Mouse (Mus musculus) naive thymus-derived CD4-positive, alpha-beta T cell, adult 2 months (primary cell): Measurements from ENCODE around the gene Rrp1.
"Not testable (repeated sequence)": the region's sequence is repeated elsewhere in the genome, so short reads cannot be mapped to it uniquely, and the experiment has no call there.

ENCODE experiments used
- DNase-seq: peaks from one replicate; pipeline ENCODE4 v3.0.0-alpha.2; 2011; ENCODE audit warnings: low read depth

Gene Rrp1

DNA sequence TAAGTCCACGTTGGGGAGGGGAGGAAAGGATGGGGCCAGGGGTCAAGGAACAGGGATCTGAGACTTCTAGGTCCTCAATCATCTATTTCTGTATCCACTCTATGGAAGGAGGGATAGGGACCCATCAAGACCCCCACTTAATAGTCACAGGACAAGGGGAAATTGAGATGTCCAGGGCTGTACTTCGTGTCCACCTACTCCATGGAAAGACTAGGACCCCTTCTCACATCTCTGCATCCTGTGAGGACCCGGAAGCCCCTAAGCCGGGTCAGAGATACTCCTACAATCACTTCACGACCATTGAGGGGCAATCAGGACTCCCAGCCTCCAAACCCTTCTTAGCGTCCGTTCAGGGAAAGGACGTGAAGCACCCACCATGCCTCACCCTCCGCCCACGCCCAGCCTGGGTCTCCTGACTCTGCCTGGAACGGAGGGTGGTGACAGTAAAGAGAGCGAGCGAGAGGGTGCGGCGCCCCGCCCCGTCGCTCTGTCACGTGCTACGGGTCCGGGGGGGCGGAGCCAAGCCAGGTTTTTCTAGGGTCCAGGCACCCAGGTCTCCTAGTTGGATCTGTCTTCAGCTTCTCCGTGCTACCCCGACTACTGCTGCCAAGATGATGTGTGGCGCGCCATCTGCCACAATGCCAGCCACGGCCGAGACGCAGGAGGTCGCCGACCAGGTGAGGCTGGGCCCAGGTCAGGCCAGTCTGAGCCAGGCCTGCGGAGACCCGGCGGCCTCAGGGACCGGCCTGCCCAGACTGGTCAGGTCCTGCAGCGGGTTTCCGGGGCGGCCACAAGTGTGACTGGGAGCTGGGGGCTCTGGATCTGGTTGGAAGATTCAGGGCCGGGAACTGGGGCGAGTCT lies 12.6 kb upstream of the Rrp1 start, which contains the start of gene Cstb:
Cstb (plus strand) TSS at position 489 of the 861 bp plus-strand sequence.
- DNase-seq = peak; percentile 90

DNA sequence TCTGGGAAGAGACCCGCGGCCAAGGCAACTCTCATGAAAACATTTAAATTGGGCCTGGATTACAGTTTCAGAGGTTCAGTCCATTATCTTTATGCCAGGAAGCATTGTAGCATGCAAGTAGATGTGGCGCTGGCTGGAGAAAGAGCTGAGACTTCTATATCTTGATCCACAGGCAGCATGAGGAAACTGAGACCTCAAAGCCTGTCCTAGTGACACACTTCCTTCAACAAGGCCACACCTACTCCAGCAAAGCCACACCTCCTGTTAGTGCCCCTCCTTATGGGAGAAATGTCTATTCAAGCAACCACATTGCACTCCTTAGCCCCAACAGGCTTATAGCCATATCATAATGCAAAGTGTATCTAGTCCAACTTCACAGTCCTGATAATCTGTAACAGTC lies 9.8 kb upstream of the Rrp1 start:
- DNase-seq = no peak

DNA sequence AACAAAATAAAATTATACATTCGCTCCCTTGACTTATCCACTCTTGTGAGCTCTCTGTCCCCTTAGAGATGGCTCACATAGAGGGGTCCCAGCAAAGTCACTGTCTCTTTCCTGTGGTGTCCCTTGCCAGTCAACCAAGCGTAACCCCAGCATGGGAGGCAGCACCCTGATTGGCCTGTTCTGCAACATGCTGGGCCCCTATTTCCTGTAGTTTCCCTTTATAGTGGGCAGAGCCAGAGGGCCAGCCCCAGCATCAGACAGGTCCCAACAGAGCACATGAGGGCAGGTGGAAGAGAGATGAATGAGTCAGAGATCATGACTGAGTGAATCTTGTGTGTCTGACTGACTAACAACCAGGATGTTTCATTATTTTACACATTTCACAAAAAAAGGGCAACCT lies 8.1 kb upstream of the Rrp1 start:
- DNase-seq = no peak

DNA sequence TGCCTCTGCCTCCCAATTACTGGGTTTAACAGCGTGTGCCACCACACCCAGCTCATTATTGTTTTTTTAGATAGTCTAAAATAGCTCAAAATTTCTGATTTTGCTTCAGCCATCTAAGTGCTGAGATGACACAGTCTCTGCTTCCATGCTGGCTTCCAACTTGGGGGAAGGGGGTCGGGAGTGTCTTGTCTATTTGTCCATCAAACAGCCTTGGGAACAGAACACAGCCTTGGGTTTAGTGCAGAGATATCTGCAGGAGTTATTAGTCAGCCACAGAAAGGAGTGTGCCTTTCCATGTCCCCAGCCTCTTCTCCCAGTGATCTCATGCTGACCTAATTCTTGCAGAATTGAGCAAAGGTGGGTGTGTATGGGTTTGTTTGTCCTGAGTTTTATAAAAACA lies 5.9 kb upstream of the Rrp1 start:
- DNase-seq = no peak

DNA sequence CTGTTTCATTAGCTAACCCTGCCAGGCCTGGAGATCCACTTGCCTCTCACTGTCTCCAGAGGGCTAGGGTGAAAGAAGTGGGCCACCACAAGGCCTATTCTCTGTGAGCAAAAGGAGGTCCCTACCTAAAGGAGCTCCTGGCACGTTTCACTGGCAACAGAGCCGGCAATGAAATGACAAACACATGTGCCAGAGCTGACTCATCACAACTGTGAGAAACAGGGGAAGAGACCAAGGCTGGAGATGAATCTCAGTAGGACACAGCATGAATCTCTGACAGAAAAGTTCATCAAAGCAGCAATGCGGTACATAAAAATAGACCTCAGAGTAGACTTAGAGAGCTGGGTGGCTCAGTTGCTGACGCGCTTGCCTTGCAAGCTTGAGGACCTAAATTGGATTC lies 5.0 kb upstream of the Rrp1 start:
- no peak for DNase-seq

DNA sequence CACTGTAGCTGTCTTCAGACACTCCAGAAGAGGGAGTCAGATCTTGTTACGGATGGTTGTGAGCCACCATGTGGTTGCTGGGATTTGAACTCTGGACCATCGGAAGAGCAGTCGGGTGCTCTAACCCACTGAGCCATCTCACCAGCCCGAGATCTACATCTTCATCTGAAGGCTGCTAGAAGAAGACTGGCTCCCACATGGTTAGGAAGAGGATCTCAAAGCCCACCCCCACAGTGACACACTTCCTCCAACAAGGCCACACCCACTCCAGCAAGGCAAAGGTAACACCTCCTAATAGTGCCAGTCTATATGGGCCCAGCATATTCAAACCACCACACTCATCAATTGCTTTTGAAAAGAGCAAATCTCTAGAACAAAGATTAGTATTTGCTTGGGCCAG lies 2.1 kb upstream of the Rrp1 start:
- not testable (repeated sequence) for DNase-seq

DNA sequence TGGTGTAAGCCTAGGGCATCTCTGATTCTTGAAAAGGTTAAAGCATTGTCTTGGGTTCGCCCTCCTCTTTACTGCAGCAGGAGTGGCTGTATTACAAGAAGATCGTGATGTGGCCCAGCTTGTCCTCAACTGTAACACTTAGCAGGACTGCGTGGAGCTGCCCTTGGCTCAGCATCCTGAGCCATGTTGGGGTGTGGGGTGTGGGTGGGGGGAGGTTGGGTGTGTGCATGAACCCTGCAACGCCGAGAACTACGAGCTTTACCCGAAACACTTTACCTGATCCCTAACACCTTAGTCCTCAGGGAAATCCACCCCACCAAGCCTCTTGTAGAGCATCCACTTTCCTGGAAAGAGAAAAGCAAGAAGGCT lies 293 bp upstream of the Rrp1 start:
- no peak for DNase-seq

DNA sequence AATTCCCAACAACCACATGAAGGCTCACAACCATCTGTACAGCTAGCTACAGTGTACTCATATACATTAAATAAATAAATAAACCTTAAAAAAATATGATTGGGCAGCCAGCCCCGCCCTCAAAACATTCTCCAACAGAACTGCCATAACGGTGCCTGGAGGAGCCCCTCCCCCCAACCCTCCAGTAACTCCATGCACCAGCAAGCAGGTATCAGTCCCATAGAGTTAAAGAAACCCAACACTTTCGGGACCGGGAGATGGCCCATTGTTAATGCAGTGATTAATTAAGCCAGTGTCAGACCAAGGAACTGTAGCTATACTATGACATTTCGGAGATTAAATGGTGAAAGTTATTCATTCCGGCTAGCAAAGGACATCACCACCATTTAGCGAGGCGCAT lies 992 bp downstream of the Rrp1 start:
- DNase-seq = no peak

DNA sequence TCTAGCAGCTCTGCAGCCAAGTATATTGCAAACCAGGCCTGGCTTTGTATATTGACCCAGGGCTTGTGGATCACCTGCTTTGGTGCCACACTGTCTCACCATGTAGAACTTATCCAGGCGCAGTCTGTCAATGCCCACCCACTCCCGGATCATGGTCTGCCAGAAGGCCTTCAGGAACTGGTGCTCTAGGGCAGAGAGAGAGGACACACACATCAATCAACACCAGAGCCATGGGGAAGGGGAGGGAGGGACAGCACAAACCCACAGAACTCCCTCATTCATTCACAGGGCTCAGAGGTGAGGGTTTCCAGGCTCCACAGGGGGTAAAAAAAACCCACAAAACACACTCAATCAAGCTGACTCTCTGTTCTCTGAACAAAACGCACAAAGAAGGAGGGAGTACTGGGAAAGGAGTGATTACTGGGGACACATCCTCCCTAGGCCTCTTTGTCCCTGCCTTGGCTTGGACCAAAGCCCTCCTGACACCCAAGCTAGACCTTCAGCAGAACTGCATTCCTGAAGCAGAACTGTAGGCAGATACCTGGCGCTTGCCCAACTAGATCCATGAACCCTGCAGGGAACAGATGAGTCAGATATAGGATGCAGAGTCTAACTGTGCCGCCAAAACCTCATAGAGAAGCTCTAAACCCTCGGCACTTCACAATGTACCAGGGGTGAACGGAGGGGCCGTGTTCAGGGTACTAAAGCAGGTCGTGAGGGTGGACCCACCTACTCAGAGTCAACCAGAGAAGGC lies 3.6 kb downstream of the Rrp1 start:
- DNase-seq = no peak

DNA sequence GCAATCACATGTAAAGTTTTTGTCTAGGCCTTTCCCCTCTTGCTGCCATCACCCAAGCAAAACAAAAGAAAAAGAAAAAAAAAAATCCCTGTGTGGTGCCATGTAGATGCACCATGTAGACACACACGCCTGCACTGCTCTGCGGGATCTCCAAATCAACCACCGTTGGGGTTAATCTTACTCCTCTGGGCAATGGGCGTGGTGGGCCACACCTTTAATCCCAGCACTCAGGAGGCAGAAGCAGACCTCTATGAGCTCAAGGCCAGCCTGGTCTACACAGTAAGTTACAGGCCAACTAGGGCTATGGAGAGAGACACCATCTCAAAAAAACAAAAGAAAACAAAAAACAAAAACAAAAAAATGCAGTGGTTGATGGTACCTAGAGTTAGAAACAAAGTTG lies 5.7 kb downstream of the Rrp1 start:
- DNase-seq = no peak

DNA sequence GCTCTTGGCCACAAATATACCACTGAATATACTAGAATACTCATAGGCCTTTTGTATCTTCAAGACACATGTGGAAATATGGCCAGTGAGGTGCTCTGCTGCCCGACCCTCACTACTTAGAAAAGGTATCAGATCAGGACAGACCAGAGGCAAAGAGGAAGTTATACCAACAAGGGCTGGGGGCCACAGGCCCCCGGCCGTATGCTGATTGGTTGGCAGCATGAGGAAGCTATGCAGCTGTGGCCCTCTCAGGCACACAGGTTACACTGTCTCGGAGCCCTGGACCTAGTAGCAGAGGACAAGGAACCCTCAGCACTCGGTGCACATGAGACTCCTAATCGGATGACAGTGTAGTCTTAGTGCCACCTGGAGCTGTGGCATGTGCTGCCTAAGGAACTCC lies 6.7 kb downstream of the Rrp1 start:
- no peak for DNase-seq

DNA sequence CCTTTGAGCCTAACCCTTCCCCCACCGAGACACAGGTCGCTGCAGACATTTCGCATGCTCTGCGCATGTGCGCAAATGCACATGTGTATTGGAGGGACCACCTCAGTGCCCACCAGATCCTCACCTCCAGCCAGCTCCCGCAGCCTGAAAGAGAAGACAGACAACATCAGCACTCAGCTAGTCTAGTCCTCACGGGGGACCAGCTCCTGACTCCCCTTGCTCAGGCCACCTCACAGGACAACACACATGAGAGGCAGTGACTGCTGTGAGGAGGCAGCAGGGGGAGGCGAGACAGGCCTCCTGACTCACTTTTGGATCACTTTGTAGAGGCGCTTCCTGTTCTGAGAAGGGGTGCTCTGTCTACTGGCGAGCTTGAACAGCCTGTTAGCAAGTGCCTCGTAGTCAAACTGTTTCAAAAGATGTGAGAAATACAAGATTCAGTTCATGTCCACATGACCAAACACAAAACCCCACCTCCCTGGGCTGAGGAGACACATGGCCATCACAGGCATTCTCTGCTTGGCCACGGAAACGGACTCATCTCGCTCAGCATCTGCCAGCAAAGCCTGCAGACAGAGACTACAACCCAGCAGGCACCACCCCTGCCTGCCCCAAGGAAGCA lies 10.4 kb downstream of the Rrp1 start:
- peak; percentile 68 for DNase-seq

DNA sequence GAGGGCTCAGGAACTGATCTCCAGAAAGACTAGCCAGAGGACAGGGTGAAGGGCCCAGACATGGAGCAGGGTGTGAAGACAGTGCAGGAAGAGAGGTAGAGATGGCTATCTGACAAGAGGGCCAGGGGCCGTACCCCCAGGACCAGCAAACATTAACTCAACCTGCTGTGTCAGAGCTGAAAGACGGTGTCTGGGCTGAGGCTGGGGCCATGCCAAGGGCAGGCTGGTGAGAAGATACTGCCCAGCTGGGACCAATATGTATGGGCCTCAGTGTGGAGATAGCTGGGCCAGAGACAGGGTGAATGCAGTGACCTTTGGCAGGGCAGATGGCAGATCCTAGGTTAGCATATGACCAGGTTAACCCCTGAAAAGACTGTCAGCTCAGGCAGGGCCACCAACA lies 11.7 kb downstream of the Rrp1 start:
- DNase-seq = no peak

DNA sequence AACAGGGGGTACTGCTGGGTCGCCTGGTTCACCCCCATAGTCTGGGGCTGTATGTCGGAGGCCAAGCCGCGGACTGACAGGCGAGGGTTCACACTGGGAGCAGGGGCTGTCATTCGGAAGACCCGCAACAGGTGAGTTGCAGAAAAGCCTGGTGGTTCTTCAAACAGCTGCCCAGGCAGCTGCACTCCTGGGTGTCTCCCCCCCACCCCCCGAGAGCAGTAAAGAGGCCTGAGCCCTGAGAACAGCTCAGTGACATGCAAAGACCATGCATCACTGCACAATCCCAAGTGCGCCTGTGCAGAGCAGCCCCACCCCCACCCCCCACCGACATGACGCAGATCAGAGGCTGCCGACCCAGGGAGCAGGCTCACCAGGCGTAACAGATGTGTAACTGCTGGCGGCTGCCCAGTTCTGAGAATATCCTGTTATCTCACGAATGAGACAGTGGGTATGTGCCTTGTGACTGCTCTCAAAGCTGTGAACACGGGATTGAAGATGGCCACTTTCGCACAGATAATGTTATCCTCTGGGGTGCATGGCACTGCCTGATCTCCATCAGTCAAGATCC lies 13.7 kb downstream of the Rrp1 start:
- DNase-seq = peak; percentile 86

DNA sequence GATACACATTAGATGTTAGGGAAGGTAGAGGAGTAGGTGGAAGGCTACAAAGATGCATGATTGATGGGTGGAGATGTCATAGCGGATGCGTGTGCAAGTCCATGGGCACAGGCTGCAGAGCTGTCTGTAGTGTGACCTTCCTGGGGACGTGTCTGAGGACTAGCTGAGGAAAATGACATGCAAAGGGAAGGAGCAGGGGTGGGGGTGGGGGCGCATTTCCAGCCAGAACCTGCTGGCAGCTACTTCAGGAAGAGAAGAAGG lies 16.3 kb downstream of the Rrp1 start:
- no peak for DNase-seq

DNA sequence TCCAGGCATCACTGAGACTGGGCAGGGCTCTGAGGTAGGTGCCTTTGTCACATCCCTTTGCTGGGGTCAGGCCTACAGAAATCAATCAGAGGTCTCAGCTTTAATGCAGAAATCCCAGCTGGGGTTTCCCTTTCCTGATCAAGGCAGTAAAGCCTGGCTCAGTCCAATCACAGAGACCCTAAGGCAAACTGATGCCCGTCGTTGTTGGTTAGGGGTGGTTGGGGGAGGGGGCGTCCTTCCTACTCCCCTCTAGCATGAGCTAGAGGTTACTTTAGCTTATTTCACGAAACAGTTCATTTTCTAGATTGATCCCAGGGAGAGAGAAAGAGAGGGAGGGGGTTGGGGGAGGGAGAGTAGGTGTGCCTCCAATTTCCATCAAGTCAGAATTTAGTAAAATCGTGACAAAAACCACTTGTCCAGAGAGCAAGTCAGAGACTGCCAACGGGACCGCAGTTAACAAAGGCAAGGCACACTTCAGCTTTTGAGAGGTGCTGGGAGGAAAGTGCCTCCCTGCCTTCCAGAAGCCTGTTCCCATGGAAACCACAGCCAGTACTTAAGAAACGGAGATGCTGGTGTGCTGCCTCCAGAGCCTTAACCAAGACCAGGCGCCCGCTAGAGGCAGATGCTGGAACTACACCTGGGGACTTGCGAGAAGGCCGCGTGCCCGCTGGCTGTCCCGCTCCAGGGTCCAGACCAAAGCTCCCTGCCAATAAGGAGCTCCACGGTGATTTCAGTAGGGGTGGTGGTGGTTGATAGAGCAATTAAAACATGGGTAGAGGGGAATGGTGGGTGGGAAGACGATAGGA lies 16.8 kb downstream of the Rrp1 start:
- peak; percentile 94 for DNase-seq

DNA sequence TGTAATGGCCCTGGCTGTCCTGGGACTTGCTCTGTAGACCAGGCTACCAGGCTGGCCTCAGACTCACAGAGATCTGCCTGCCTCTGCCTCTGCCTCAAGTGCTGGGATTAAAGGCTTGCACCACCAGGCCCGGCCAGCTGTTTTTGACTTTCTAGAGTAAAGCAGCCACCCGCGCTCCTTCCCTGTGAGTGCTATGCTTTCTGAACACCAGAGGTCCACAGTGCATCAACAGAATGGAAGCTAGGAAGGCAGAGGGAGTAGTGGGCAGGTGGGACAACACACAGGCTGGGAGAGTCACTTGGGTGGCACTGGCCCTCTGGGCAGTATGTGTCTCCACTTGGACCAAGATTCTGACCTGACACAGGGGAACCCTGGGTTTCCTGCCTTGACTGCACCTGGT lies 17.5 kb downstream of the Rrp1 start:
- no peak for DNase-seq

DNA sequence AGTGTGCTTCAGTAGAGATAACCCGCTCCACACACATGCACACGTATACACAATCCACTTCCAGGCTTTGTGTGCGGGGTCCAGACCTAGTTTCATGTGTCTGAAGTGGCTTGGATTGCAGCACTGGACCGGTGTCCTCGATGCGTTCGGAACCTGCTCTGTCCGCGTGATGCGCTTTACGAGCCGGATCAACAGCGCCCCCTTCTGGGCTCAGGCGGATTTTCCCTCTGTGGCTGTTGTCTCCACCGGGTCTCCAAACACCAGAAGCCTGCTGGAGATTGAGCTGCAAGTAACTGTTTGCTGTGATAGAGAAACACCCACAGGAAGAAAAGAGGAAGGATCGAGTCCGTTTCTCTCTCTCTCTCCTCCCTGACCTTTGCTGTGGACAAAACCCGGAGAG lies 20.8 kb downstream of the Rrp1 start:
- DNase-seq = peak; percentile 87

DNA sequence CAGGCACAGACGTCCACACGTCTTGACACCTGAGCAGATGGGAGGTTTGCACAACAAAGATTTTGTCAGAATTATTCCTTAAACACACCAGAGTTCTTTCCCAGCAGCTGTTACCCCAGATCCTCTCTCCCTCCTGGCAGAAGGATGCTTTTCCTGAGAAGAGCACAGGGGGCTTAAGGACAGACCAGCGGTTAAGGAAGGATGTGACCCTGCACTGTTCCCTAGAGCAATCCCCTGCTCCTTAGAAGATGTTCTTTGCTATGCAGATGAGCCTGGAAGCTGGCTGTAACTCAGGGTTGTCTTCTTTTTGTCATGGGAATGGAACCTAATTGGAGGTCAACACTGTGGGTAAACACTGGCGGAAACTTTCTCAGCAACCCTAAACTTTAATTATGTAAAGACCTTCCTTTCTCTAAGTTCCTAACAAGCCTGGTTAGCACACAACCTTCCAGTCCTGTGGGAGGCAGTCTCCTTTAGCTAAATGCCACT lies 21.8 kb downstream of the Rrp1 start:
- no peak for DNase-seq

DNA sequence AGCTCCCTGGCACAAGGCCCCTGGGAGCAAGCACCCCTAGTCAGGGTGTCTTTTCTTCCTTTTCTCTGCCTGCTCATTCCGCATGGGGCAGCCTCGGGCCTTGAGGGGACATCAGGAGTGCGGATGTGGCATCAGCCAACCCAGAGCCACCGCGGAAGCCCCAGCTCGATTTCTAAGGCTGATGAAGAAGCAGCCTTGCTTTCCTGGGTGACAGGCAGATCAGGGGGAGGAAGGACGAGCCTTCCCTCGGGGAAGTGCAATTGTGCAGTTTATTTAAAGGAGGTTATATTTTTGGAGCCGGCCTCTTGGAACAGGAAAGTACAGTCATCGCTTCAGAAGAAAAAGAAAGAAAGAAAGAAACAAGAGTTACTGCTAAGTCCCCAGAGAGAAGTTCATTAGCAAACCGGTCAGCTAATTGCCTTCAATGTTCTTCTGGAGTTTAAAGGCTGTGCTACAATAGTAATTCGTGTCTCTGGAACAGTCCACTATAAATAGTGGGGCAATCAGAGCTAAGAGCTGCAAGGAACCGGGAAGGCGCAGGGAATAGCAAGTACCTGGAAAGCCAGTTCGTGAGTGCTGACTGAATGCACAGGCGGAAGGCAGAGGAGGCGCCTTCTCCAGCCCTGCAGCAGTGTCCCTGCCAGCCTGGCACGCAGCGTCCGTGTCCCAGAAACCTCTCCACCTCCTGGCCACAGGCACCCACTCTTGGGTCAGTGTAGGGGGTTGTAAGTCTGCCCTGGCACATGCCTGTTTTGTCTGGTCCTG lies 24.4 kb downstream of the Rrp1 start:
- DNase-seq = no peak

DNA sequence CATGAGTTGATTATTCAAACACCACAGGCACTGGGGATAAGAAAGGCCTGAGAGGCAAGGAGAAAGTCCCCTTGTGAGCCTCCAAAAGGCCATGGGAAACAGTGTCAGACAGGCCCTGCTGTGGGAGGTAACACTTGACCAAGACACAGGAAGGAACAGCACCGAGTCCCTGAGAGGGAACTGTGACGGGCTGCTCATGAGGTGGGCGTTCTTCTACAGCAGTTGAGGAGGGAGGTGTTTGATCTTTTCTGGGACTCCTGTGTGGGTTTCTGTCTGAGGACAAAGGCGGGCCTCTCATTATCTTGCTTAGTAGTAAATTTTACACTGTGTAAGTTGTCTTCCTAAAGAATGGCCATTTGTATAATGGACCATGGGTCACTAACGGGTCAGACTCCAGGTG lies 27.3 kb downstream of the Rrp1 start:
- DNase-seq = no peak
